Mouse (Mus musculus) left cerebral cortex, adult 2 months (tissue): ENCODE results near the gene Hist1h4d. TPM values are rescaled to one million over a fixed set of nuclear protein-coding genes. Genes with fewer than 3 reads are reported as not detected.

Experiments
- DNase-seq, 2 experiments: peaks; one replicate each; pipeline ENCODE4 v3.0.0; 2021 to 2022; ENCODE audit warnings: low spot score in 2 of 2, mixed read lengths in 1 of 2; ENCODE audit errors: extremely low spot score in 1 of 2
- H3K27ac ChIP-seq: fragments of 200-600 bp; 2 replicates; pipeline ENCODE4 v1.8.1; 2022
- H3K4me3 ChIP-seq: fragments of 200-600 bp; 2 replicates; pipeline ENCODE4 v1.8.1; 2022
- CTCF ChIP-seq: fragments of 200-600 bp; IDR thresholded peaks from 2 replicates; pipeline ENCODE4 v1.8.1; 2022; ENCODE audit warnings: antibody characterized with exemption, mild to moderate bottlenecking, moderate library complexity
- intact Hi-C: fragments of 180-260 bp; cut with DNase I; formaldehyde crosslinking; loops from one replicate; pipeline ENCODE4 v1.15.1; 2025
- total RNA-seq, 2 experiments: library from RNA; stranded (reverse); gene quantifications; 2 replicates each; pipeline ENCODE4 v1.2.3; 2021

Gene Hist1h4d
- total RNA-seq, 2 experiments from 2014 or later = 141 to 157 TPM

DNA sequence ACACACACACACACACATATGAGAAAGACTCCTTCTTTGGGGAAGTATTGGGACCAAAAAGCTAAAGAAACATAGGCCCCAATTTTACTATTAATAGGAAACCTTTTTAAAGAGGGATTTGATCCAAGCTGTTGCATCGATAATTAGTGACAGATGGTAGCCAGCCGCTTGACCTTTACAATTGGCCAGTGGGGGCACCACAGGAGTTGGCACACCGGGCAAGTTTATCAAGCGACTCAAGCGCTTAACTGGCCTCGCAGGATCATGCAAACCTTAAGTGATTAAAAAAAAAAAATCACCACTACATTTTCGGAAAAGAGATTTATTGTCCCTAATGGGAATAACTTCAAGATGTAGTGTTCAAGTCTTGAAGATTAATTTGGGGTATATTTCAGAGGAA is 11.2 kb downstream of the Hist1h4d start:
- no peak for DNase-seq
- Histone ChIP-seq H3K4me3 (no peak overlapping the region), H3K27ac (no peak overlapping the region)
- intact Hi-C loops = no loop called here
- TF ChIP-seq CTCF = no peak

DNA sequence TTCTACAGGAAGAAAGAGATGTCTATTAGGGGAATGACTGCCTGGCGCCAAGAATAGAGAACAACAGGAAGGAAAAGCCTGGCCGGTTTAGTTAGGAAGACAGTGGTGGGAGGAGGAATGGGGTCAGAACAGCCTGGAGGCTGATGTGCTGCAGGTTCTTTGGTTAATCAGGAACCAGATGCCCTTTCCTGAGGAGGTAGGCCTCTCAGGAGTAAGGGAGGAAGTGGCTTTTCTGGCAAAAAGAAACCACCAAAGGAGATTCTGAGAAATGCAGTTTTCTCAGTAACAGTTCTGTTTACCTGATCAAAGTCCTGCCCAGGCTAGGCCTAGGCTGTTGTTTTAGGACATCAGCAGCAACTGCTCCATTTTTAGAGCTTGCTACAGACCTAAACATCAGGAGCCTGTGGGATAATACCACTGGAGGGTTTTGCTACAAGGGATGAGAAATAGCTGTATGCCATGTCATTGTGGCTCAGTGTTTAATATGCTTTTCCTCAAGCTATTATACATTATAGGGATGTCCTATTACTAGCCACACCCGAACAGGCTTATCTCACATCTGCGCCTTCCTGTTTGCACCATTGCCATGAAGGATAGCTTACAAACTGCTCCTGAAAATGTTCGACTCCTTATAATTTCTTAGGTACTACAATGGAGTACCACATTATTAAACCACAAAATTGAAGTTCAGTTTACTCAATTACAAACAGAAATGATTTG is 11.8 kb downstream of the Hist1h4d start:
- Histone ChIP-seq H3K27ac (no peak overlapping the region), H3K4me3 (no peak overlapping the region)
- intact Hi-C loops = no loop called here
- no peak for TF ChIP-seq CTCF
- DNase-seq = no peak

DNA sequence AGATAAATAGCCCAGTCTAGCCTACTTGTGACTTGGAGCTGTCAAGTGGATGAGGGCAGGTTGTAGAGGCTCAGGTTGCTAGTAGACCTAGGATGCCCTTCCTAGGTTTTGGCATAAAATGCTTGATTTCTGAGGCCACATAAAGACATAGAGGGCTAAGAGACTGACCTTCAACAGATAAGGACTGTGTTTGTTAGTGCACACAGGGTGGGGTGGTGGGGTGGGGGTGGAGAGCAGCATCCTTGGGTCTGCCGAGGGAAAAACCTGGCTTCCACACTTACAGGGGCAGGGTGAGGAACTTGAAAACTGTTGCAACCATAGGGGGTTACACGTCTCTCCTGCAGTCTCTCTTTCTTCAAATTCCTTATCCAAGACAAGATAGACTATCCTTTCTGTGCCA is 13.8 kb downstream of the Hist1h4d start:
- intact Hi-C loops = loop anchor here (5.0 kb wide), 1 partner anchor 173 kb away; the partner anchor contains the start of gene Abt1
- no peak overlapping the region for H3K27ac ChIP-seq
- TF ChIP-seq CTCF = no peak
- DNase-seq = no peak
- H3K4me3 ChIP-seq = no peak overlapping the region

DNA sequence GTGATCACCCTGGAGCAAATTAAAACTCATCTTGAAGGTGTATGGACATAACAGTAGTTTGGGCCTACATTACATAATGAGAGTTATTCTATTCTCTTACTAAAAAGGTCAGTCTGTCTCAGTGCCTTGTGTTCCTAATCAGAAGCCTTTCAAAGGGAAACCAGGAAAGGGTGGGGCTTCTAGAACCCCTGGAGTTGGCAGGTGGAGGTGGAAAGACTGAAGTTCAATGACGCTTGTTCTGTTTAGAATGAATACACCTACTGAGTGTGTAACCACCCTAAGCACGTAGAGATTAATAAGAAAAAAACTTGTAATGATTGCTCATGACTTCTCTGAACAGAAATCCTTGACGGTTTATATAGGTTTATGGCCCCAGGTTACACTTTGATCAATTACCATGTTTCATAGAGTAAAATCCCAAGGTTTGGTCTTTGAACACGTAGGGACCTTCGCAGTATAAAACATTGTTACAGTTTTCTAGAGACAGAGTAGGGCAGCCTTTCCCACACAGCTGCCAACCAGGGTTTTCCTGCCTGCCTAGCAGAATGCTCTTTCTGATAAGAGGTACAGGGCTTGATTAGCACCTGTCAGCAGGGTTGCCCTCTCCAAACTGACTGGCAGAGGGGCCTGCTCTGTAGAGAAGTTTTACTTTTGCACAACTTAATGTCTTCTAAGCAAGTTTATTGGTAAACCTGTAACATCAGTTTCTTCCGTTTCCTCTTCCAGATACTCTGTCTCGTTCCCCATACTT is 14.4 kb downstream of the Hist1h4d start:
- H3K27ac ChIP-seq = no peak overlapping the region
- no peak for DNase-seq
- no peak for TF ChIP-seq CTCF
- no peak overlapping the region for H3K4me3 ChIP-seq
- intact Hi-C loops = loop anchor here (5.0 kb wide), 1 partner anchor 173 kb away; the partner anchor contains the start of gene Abt1

DNA sequence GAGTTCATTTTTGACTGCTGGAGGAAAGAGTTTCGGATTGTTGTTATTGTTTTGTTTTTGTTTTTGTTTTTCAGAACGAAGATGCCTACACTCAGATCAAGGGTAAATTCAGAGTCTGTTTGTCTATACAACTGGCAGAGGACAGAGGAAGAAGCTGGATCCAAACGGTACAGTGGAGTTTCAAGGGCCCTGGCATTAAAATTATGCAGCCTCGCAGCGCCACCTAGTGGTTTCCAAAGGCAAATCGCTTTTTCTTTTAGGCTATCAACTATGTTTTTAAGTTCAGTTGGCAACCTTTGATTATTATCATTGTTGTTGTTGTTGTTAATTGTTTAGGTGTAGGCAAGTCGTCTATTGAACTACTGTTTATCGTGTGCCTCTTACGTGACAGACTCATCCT is 16.6 kb downstream of the Hist1h4d start:
- peak; percentile 64 to 67 for DNase-seq
- no peak overlapping the region for H3K27ac ChIP-seq
- TF ChIP-seq CTCF = peak; percentile 92
- H3K4me3 ChIP-seq = no peak overlapping the region
- intact Hi-C loops = loop anchor here (5.0 kb wide), 1 partner anchor 176 kb away; the partner anchor contains the start of gene Abt1

DNA sequence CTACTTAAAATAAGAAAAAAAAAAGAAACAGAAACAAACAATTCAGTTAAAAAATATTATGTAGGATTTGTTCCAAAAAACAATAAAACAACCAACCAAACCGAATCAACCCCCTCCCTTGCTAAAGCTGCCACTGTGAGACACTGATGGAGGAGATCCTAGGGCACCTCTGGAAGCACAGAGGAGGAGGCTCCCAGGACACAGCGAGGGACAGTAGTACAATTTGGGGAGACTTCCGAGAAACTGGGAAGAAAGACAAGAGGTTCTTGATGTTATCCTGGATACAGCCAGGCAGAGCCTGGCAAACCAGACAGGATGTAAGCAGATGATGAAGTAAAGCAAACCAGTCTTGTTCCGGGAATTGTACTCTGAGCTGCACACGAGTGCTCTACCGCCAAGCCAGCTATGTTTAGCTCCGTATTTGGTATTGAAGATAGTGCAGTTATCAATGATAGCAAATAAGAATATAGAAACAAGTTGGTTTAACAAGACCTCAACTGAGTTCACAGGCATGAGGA is 21.8 kb downstream of the Hist1h4d start:
- DNase-seq = no peak
- intact Hi-C loops = no loop called here
- TF ChIP-seq CTCF = no peak
- H3K4me3 ChIP-seq = no peak overlapping the region
- no peak overlapping the region for H3K27ac ChIP-seq

DNA sequence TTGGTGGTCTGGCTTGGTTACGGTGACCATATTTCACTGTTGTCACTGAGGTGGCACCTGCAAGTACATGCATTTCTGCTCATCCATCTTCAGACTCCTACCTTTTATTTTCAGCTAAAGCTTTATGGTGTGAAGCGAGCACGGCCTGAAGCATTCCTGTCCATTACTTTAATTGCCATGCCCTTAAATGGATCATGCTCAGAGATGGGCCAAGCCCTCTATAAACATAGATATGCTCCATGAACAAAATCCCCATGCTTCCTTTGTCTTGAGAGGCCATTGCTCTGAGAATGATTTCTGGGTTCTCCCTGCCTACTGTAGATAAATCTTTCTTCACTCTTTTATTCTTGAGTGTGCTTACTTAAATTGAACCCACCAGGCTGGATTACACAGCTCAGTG is 23.1 kb downstream of the Hist1h4d start:
- intact Hi-C loops = no loop called here
- no peak overlapping the region for H3K4me3 ChIP-seq
- TF ChIP-seq CTCF = no peak

DNA sequence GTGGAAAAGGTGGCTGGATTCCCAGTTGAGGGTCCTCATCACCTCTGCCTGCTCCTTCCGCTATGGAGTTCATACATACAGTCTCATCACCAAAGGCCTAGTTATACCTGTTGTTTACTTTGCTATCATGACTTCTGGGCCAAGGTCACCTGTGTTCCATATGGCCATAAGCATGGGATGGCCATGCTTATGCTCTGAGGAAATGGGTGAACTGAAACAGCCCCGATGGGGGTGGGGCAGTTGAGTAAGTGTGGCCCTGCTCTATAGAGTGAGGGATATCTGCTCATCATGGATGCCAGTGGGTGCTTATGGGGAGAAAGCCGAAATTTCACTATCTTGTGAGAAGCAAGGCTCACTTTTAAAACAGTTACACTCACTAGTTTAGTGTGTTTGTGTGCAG is 23.7 kb downstream of the Hist1h4d start:
- Histone ChIP-seq H3K27ac (no peak overlapping the region), H3K4me3 (no peak overlapping the region)
- TF ChIP-seq CTCF = no peak
- intact Hi-C loops = no loop called here
- DNase-seq = no peak

More for the DNA sequence above, 23.1 kb downstream of the Hist1h4d start:
- DNase-seq = no peak
- no peak overlapping the region for H3K27ac ChIP-seq

DNA sequence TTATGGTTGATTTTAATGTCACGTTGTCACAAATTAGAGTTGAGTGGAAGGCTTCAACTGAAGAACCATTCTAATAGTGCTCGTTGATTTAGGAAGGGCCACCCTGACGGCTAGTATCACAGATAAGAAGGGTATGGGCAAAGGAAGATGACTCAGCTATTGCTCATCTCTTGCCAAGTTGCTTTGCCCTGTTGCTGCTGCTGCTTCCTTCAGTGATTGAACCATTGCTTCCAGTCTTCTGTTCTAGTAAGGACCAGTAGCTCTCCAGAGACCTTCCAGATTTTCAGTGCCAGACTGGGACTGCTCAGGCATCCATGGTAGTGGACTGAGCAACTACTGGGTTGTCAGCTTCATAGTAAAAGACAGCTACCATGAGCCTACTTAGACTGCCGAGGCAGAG is 27.8 kb downstream of the Hist1h4d start:
- no peak overlapping the region for H3K27ac ChIP-seq
- DNase-seq = no peak
- H3K4me3 ChIP-seq = no peak overlapping the region
- TF ChIP-seq CTCF = no peak
- intact Hi-C loops = no loop called here

DNA sequence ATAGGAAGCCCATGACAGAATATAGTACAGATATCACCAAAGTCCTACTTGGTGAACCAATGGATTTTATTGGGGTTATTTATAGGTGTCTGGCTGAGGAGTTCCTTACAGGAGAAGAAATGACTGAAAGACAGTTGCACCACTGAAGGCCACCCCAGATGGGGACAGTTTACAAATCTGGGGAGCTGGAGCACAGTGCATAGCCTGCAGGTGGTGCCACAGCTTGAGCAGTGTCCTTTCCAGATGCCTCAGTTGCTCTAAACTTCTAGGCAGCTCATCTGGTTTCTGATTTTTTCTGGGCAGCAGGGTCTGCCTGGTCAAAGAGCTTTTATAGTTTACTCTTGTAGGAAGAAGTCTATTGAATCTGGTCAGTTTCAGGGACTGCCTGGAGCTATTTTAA is 28.4 kb downstream of the Hist1h4d start:
- intact Hi-C loops = no loop called here
- no peak for TF ChIP-seq CTCF
- Histone ChIP-seq H3K27ac (no peak overlapping the region), H3K4me3 (no peak overlapping the region)
- no peak for DNase-seq

DNA sequence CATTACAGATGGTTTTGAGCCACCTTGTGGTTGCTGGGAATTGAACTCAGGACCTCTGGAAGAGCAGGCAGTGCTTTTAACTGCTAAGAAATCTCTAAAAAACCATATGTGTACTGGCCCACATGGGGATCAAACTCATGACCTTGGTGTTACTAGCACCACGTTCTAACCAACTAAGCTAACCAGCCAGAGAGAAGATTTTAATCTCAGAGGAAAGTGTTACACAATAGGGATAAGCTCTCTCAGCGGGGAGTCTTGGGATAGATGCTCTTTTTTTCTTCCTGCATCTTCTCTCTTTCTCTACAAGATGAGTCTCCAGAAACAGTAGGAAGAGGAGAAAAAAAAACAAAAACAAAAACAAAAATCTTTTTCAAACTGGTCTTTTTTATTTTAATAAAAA is 29.0 kb downstream of the Hist1h4d start:
- intact Hi-C loops = no loop called here
- Histone ChIP-seq H3K4me3 (no peak overlapping the region), H3K27ac (no peak overlapping the region)
- no peak for TF ChIP-seq CTCF
- DNase-seq = no peak

DNA sequence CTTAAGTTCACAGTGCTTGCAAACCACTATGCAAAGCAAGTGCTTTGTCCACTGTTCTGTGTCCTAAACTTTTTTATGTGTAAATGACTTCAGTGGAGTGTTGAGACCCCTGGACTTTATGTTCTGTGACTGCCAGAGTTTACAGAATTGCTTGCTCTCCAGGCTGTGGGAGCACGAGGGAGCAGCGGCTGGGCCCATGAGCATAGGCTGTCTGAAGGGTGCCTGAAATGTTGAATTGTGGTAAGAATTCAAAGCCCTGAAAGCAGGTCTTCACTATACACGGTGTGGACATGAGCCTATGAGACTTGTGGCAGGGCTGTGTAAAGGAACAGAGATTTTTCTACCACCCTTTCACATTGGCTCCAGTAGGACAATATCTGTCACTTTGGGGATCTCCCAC is 30.2 kb downstream of the Hist1h4d start:
- Histone ChIP-seq H3K27ac (no peak overlapping the region), H3K4me3 (no peak overlapping the region)
- intact Hi-C loops = no loop called here
- DNase-seq = no peak
- TF ChIP-seq CTCF = no peak
